Mouse (Mus musculus): Measurements from ENCODE around the gene Acot9.

The Acot9 gene

GRCm38 (mm10) chrX:155262235-155262914, at the start of gene Acot9:
TSS of gene Acot9 (plus strand) at chrX:155262443.
- DNase-seq (ENCODE audit: low spot score): peak; percentile 75

DNA sequence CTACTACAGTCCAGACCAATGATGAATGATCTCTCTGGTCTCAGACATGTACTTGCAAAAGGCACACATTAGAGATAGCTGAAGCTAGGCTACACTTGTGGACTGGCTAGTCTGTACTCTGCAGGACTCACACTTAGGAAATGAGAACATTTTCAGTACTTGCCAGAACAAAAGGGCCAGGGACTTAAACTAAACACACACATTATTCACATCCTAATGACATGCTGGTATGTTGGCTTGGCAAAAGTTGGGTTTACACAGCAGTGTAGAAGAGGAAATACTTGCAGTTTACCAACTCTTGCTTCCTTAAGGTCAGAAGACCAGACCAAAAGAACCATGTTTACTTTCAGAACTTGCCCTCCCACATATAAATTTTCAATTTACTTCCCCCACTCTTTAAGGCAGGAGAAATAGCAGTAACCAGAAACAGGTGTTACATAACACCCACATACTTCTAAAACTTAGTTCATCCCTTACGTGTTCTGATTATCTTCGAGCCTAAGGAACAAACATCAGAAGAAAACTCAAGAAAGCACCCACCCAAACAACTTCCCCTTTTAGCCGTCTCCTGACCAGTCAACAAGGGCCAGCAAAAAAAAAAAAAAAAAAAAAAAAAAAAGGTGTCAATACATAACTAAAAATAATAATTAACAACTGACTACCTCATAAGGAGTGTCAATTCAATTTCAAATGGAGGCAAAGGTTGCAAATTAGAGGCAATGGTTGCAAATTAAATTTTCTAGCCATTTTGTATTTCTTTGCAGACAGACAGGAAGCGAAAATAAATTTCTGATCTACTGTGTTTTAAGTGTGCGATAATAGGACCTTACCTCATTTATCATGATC, 47.7 kb upstream of the Acot9 start:
- DNase-seq (ENCODE audit: low spot score): no peak

GRCm38 (mm10) chrX:155215501-155216248, 46.6 kb upstream of the Acot9 start:
- DNase-seq (ENCODE audit: low spot score): peak; percentile 23

- DNase-seq (ENCODE audit: low spot score): peak; percentile 80
Measured at GRCm38 (mm10) chrX:155216271-155216670, 46.0 kb upstream of the Acot9 start, which contains the start of gene Sat1. TSS of gene Sat1 (minus strand) at chrX:155216449.

DNA sequence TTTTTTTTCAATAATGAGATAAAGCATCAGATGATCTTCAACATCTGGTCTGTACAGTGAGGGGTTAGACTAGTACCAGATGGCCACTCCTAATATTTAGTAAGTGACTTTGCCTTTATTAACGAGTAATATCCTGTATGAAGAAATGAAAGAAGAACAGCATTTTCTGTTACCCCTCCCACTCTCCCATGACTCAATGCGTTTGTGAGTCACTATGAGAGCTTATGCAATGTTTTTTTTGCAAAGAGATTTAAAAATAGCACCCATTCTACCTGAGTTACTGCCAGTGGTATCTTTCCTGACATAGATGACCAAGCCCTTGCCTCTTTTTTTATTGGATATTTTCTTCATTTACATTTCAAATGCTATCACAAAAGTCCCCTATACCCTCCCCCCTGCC, 44.0 kb upstream of the Acot9 start:
- DNase-seq (ENCODE audit: low spot score): no peak

GRCm38 (mm10) chrX:155256856-155257255, 5.4 kb upstream of the Acot9 start:
- no peak for DNase-seq (ENCODE audit: low spot score)

DNA sequence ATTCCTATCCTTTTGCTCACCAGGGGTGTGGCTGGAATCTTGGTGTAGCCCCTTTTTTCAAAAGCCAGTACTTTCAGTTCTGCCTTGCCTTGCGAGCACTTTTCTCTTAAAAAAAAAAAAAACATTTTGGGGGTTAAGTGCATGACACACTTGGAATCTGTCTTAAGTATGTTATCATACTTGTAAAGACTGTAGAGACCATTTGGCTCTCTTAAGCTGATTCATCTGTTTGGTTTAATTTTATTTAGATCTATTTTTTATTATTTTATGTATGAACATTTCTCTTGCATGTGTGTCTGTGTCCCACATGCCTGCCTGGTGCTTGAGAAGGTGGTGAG, 641 bp downstream of the Acot9 start:
- DNase-seq (ENCODE audit: low spot score): no peak

GRCm38 (mm10) chrX:155278483-155278882, 16.2 kb downstream of the Acot9 start:
- no peak for DNase-seq (ENCODE audit: low spot score)

- DNase-seq (ENCODE audit: low spot score): no peak
Measured at GRCm38 (mm10) chrX:155280427-155281044, 18.3 kb downstream of the Acot9 start.

GRCm38 (mm10) chrX:155306390-155306789, 44.1 kb downstream of the Acot9 start:
- DNase-seq (ENCODE audit: low spot score): no peak

DNA sequence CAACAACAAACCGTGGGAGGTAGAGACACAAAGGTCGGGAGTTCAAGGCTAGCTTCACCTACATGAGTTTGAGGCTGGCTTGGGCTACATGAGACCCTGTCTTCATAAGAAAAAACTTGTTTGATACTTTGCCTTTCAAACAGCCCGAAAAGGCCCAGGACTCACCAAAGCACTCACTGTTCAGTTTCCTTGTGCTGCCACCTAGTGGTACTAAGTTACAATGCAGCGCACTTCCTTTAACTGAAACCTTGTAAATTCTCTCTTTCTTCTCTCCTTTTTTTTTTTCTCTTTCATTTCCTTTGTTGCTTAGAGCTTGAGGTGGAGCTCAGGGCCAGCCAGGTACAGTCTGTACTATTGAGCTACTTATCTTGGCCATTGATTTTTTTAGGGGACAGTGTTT, 55.8 kb downstream of the Acot9 start:
- peak; percentile 12 for DNase-seq (ENCODE audit: low spot score)

DNA sequence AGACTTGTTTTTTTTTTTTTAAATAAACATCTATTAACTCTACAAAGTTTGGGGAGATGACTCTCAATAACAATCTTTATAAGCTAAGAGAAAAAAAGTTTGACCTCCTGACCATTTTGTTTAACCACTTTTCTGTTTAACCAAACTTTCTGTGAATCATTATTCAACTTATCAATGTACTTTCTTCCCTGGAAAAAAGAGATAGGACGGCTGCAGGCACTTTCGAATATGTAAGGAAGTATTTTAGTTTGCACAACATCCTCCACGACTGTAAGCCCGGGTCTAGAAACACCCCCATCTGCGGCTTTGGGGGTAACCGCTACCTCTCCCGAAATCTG, 75.3 kb downstream of the Acot9 start:
- DNase-seq (ENCODE audit: low spot score): no peak

GRCm38 (mm10) chrX:155337905-155338721, 75.9 kb downstream of the Acot9 start:
- DNase-seq (ENCODE audit: low spot score): peak; percentile 71

DNA sequence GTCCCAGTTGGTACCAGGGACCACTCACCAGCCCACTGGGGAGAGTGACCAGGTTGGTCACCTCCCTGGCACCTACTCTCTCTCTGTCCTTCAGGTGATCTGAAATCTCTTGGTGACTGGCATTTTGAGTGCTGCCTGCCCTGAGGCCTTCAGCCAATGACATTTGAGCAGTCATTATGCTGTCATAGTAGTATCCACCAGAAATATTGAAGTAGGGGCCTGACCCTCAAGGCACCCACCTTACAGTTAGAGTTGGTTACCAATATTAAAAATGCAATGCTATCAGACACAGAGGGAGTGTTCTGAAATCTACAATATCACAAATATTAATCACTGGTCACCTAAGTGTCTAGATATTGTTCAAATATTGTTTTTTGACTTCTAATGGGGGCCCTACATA, 78.4 kb downstream of the Acot9 start, which contains the start of gene Prdx4:
Prdx4 (minus strand) TSS at position 101 of the 400 bp plus-strand sequence.
- no peak for DNase-seq (ENCODE audit: low spot score)

DNA sequence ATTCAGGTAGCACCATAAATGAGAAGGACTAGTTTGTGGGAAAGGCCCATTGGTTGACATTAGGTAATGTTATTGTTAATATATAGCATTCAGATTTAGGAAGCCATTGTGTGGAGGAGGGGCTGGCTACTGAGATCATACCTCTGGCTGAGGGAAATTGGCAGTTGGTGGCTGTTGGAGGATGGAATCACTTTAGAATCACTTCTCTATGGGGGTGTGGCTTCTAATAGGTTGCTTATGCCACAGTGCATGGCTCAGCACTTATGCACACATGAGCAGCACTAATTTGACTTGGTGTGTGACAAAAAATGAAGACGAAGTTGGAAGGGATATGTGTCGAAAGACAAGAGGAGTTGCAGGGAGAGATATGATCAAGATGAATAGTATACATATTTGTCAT, 84.0 kb downstream of the Acot9 start:
- no peak for DNase-seq (ENCODE audit: low spot score)

Measured in spleen, adult 12 weeks (tissue).